Mouse (Mus musculus): ENCODE data around the gene Fads2.

DNA sequence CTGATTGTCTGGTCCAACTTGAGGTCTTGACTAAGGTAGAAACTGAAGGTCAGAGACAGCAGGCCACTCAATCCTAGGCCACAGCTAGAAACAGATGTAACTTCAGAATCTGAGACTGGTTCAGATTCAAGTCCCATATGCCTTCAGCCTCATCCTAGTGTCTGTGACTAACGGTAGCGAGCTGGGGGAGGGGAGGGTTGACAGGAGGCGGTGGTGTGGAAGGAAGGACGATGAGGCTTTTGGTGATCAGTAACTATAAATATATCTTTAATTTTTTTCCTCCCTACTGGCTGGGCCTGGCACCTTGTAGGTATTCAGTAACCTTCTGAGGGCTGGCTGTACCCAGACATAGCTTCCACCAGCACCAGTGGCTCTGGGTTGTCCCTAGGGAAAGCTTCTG, 86.1 kb downstream of the Fads2 start:
- TF ChIP-seq CTCF (conservative IDR thresholded peaks at IDR 0.05; ENCODE audit: low read length) (no peak), POU5F1 (IDR thresholded peaks at IDR 0.05; ENCODE audit: borderline replicate concordance, low read length) (no peak), NANOG (IDR thresholded peaks at IDR 0.05; ENCODE audit: borderline replicate concordance, low read length) (no peak)
